Mouse (Mus musculus) left cerebral cortex, postnatal 14 days (tissue): ENCODE measurements around the gene Nfatc2ip. TPM values are rescaled to one million over a fixed set of nuclear protein-coding genes. Genes with fewer than 3 reads are reported as not detected.
A peak's percentile ranks its signal among the peaks of the same experiment; 100 is the strongest.

Experiments used
- DNase-seq, 2 experiments: peaks; one replicate each; pipeline ENCODE4 v3.0.0; 2021 to 2022; ENCODE audit warnings: low spot score in 2 of 2, mixed read lengths in 1 of 2
- intact Hi-C: fragments of 180-260 bp; cut with DNase I; formaldehyde crosslinking; loops from one replicate; pipeline ENCODE4 v1.15.1; 2025
- total RNA-seq, 2 experiments: library from RNA; stranded (reverse); gene quantifications; 2 replicates each; pipeline ENCODE4 v1.2.3; 2021

The Nfatc2ip gene
- total RNA-seq, 2 experiments from 2014 or later, result 5.1 to 7.4 TPM

DNA sequence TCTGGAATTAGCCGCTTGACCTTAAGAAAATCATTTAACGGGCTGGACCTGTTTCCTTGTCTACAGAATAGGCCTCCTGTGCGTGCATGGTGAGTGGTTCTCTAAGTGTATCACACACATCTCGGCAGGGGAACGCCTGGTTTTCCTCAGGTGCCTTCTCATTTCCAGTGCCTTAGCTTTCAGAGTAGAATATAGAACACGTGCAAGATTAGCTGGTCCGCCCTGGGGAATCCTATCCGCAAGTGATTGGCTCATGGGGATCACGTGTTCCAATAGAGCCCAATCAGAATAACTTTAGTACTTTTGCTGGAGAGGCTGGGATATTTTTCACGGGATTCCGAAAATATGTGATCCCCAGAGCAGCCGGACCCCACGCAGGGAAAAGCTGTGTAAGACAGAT is 37.5 kb downstream of the Nfatc2ip start:
- intact Hi-C loops, result no loop called here

DNA sequence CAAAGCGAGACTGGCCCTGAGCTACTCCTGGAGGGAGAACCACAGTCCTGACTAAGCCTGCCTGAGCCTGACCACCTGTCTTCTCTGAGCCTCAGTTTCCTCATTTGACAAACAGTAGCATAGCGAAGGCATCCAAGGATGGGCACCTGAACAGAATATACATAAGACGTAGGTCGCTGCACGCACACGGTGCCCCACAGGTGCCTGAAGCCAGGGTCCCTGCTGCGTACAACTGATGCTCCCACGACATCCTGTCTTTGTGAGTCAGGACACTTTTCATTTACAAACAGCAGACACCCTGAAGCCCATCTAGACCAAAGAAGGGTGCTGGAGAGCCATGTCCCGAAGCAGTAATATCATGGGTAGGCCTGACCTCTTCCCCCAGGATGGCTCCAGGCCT is 38.1 kb downstream of the Nfatc2ip start:
- DNase-seq, result no peak
- intact Hi-C loops, result no loop called here

More for the DNA sequence above, 37.5 kb downstream of the Nfatc2ip start:
- DNase-seq, result no peak

DNA sequence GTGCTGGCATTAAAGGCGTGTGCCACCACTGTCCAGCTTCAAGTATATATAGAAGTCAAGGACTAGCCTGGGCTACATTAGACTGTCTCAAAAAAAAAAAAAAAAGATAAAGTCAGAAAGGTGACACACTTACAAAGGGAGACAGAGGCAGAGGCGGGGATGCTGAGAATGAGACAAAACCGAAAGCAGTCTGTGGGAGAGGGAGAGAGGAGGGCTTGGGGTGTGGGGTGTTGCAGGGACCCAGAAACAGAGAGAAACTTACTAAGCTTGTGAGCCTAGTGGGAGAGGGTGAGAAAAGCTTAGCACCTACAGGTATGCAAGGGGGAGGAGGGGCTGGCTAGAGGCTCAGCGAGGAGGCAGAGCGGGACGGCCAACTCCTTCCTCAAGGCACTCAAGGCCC is 38.7 kb downstream of the Nfatc2ip start:
- intact Hi-C loops, result no loop called here
- no peak for DNase-seq

DNA sequence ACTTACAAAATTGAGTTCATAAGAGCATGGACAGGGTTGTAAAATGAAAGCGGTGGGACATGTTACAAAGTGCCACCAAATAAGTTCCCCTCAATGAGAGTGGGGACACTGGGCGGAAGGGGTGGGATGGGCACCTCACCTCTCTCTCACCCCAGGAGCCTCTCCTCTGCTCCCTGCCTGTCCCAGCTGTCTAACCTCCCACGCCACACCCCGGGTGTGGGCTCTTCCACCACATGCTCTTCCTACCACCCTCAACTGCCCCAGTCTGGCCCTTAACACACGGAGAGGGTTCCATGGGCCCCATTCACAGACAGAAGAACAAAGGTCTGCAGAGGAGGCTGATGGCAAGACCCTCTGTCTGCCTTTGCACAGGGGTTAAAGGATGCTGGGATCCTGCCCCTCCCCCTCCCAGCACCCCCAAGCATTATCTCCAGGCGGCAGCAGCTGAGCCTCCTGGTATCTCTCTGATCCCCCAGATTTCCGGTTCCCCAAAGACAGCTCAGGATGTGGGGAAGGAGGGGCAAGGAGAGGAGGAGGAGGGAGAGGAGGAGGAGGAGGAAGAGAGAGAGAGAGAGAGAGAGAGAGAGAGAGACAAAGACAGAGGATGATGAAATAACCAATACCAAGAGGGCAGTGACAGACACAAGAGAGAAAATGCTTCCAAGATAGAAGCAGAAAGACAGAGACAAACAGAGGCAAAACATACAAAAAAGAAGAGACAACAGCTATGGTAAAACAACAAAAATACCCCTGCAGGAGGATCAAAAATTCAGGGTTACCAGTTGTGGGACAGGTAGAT is 39.5 kb downstream of the Nfatc2ip start:
- DNase-seq, result no peak
- intact Hi-C loops, result no loop called here

DNA sequence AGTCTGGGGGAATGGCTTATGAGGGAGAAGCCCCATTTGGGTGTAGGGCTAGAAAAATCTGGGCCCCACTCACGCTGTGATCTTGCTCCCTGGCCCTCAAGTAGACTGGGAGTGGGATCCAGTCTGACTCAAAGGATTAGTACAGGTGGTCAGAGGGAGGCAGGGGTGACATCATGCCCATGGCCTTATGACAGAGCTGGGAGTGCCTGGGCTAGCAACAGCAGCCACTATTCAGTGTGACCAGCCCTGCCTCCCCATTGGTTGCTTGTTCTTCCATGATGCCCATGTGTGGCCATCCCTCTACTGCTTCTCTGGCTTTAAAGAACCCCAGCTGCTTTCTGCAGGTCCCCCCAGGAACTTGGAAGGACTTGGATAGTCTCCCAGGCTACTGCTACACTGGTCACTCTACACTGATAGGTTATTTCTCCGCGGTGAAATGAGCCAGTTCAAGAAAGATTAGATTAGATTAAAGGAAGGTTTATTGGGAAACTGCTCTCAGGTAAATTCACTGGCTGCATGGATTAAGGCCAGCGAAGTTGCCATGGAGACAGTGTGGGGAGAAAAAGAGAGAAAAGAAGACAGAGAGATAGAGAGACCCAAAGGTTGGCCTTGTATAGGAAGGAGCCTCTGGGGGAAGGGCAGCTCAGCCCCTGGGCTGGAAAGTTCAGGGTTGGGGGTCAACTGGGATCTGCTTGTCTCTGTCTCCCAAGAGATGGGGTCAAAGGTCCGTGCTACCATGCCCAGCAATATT is 40.5 kb downstream of the Nfatc2ip start:
- DNase-seq, result peak in 1 of 2 experiments; percentile 18
- intact Hi-C loops, result no loop called here

DNA sequence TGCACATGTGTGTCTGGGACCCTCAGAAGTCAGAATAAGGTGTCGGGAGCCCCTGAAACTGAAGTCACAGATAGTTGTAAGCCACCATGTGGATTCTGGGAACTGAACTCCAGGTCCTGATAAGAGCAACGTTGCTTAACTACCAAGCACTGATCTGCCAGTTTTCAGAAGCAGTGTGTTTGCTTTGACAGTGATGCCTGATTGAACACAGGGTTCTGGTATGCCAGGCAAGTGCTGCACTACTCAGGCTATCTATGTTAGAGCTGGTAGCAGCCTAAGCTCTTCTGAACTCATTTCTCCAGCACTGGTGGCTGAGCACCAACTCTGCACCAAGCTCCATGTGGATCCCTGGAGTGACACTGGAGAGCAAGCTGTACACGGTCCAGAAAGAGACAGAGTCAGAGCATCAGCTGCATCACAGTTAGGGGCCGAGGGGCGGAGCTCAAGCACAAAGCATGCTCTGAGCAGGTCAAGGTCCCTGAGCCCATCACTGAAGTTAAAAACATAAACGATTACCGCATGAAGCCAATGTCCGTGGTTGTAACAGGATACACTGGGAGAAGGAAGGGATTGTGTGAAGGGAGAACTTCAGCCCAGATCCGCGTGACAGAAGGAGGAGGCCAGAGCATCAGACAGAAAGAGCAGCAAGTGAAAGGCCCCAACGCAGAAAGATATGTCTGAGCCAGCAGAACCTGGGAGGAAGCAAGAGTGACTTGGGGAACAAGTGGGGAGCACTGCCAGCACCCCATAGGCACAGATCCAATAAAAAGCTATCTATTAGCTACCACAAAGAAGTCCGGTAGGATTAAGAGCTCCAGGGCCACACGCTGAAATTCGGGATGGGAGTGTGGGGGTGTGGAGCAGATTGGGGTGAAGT is 41.6 kb downstream of the Nfatc2ip start:
- intact Hi-C loops, result no loop called here
- DNase-seq, result no peak

DNA sequence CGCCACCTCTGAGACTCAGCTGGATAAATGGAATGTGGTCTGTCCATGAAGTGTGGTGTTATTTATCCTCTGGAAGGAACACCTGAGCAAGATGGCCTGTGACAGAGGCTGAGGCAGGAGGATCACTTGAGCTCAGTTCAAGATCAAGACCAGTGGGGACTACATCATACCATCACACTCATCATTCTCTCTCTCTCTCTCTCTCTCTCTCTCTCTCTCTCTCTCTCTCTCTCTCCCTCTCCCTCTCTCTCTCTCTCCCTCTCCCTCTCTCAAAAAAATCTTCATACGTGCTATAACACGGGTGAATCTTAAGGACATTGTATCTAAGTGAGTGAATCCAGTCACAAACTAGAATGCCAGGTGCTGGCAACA is 42.6 kb downstream of the Nfatc2ip start:
- no peak for DNase-seq

DNA sequence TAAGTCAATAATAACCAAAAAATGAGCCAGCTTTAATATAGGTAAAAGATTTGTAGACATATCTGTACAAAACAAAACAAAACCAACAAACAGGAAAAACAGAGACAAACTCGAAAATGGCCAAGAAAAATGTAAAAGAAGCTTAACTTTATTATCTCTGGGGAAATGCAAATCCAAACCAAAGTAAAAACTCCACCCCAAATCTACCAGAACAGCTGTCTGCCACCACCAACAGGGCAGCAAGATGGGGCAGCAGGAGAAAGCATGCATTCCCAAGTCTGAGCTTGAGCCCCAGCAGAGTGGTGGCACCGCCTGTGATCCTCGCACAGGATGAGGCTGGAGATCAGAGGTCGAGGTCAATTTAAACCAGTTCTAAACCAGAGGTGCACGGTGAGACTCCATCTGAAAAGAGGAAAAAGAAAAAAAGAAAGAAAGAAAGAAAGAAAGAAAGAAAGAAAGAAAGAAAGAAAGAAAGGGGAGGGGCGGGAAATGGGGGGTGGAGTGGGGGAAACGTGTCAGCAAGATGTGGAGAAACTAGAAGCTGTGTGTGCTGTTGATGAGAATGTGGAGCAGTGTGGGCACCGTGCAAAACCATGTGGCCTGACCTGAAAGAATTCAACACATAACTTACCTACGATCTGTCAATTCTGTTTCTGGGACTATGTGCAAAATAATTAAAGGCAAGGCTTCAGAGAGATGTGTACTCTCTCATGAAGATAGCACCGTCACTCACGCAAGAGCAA is 43.1 kb downstream of the Nfatc2ip start:
- intact Hi-C loops, result no loop called here
- DNase-seq, result no peak

More for the DNA sequence above, 42.6 kb downstream of the Nfatc2ip start:
- intact Hi-C loops, result no loop called here

DNA sequence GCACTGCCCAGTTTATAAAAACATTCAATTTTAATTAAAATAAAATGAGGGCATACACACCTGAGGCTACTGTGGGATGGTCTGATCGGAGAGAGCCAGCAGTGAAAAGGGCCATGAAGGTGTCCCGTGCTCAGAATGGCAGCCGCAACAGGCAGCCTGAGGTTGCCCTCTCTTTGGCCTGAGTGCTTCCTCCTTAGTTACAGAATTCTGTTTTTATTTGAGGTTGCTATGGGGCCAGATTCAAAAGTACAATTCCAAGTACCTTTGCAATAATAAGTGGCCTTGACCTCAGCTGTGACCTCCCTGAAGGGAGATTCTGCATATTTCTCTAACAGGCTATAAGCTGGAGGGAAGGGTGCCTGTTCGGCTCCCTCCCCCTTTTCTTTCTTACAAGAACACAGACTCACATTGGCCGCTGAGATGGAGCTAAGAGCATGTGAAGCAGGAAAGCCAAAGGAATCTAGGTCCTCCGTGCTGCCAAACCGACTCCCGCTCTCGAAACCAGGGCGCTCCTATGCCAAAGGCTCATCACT is 45.1 kb downstream of the Nfatc2ip start:
- intact Hi-C loops, result no loop called here
- DNase-seq, result no peak

DNA sequence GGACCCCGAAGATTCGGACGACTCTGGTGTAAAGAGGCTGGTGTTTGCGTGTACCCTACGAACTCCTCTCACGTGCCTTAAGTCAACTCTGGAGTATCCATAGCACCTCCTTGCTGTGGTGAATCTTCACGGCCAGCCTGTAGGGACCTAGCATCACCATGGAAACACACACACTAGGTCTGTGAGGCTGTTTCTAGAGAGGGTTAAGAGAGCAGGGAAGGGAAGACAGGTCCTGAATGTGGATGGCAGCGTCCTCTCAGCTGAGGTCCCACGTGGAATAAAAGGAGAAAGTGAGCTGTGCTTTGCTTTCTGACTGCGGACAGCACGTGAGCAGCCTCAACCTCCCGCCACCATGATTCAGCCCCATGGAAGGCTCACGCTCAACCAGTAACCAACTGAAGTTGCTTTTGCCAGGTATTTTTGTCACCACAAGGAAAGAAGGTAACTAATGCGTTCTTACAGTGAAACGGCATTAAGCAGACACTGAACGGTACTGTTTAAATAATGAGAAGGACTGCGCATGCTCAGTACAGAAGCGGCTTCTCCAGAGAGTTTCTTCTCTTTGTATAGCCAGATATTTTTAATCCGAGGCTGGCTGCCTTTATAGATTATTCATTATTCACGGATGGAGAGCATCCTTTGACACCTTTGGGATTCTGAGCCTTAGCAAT is 45.7 kb downstream of the Nfatc2ip start:
- intact Hi-C loops, result no loop called here
- DNase-seq, result no peak

DNA sequence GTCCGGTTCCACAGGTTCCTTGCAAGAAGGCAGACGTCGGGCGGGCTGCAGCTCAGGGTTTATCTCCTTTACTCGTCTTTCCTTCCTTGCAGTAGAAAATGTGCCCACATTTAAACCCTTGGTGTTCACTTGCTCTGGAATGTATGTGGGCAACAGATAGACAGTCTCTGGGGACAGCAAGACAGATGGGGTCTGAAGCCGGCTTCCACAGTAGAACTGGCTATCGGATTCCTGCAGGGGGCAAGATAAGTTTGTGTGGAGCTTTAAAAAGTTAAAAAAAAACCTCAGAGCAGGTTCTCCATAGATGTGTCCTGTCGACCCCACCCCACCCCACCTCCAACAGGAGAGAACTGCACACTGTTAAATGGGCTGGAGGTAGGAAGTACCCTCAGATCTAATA is 48.2 kb downstream of the Nfatc2ip start:
- no peak for DNase-seq
- intact Hi-C loops, result no loop called here

DNA sequence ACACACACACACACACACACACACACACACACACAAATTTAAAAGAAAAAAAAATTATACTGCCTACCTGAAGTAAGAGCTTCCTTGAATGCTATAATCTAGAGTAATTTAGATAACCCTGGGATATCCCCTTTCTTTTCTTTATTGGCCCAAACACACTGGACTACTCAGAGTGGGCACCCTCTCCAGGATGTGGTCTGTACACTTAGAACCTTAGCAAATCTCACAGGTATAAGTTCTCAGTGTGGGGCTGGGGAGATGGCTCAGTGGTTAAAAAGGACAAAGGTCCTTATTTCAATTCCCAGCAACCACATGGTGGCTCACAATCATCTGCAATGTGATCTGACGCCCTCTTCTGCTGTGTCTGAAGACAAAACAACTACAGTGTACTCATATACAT is 49.4 kb downstream of the Nfatc2ip start:
- no peak for DNase-seq
- intact Hi-C loops, result no loop called here

DNA sequence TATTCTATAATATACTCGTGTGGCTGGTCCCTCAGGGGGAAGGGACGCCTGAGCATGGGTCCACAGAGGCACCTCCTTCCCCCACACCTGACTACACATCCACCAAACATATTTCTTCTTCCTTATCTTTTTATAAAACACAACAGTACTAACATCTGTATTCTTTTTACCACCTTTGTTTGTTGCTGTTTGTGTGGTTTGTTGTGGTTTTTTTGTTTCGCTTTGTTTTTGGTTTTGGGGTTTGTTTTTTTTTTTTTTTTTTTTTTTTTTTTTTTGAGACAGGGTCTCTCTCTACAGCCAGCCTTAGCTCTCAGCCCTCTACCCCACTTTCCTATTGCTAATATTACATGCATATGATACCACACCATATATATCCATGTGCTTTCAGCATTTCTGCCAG is 50.6 kb downstream of the Nfatc2ip start:
- DNase-seq, result no peak
- intact Hi-C loops, result no loop called here

DNA sequence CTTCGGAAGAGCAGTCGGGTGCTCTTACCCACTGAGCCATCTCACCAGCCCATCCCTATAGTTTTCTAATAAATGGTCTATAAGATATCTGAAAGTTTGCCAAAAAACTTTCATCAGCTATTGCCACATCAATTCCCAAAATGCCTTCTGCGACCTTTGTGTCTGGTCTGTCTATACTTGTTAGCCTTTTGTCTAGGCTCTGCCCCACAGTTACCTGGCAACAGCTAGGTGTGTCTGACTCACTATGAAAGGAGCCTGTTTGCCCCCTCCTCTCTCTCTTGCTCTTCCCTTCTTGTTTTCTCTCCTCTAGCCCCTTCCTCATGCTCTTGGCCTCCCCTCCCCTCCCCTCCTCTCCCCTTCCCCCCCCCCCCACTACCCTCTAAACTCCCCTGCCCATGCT is 51.0 kb downstream of the Nfatc2ip start:
- no peak for DNase-seq
- intact Hi-C loops, result no loop called here

DNA sequence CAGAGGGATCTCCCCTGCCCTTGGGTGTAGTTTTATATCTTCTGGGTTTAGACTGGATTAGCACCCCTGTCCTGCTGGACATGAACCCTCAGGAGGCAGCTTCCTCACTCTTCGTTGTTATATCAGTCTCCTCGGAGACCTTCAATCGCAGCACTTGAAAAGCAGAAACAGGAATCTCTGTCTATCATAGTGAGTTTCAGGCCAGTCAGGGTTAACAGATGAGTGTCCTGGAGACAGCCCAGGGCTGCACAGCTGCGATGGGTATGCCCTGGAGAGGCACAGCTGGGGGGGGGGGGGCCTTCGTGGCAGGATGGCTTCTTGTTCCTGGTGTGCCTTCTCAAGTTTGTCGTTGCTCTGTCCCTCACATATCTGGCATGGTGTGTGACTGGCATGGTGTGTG is 55.6 kb downstream of the Nfatc2ip start:
- intact Hi-C loops, result no loop called here
- DNase-seq, result no peak

DNA sequence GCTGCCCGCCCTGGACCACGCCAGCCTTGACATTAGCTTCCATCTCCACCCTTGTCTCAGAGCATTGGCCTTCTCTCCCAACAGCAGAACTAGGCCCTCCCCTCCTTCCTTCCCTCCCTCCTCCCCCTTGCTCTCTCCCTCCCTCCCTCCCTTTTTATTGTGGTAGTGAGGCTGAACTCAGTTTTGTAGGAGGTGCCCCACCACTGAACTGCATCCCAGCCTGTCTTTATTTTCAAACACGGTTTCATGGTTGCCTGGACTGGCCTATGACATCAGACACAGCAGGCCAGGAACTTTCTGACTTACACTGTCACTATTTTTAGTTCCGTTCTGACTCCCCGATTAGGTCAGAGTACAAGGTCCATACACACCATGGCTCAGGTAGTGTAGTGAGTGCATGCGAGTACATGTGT is 56.3 kb downstream of the Nfatc2ip start:
- intact Hi-C loops, result no loop called here
- DNase-seq, result no peak

DNA sequence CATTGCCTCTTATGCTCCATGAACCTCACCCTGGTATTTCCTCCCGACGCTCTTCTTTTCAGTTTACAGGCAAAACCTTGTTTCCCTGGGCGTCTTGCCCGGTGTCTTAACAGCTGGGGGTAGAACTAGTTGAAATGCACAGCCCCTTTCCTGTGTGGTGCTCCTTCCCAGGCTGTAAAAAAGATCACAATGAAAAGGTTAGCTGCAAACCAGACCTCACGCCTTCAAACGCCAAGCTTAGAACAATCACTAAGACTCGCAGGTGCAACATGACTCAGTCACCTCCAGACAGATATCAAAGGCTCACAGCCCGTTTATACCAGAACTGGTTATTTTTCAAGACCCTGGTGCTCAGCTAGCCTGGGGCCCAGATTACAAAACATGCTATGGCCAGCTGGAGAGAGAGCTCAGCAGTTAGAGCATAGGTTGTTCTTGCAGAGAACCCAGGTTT is 57.0 kb downstream of the Nfatc2ip start:
- intact Hi-C loops, result no loop called here
- no peak for DNase-seq

DNA sequence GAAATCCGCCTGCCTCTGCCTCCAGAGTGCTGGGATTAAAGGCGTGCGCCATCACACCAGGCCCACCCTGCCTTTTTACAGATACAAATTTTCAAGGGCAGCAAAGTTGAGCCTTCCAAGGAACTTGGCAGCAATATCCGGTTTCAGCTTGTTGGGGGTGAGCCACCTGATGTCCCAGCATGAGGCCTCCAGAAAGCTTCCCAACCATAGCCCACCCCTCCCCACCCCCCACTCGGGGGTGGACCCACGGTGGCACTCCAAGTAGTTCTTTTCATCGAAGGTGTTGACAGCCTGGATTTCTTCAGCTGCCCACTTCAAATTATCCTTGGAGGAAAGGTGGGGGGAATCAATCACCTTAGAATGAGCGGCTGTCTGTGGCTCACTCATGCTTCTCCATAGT is 57.6 kb downstream of the Nfatc2ip start:
- no peak for DNase-seq
- intact Hi-C loops, result no loop called here

DNA sequence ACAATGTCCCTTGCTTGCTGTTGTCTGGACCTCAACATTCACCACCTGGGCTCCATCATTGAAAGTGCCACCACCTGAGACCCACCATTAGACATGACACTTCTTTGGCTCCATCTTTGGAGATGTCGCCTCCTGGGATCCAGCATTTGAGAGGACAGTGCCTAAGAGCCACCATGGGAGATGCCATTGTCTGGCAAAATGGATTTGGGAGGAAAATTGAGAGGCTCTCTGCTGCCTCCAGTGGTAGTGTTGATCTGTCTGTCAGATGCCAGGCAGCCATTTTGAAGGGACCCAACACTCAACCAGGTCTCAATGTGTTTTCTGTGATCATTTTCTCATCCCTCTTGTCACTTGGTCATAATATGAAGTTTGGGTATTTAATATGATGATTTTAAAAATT is 61.0 kb downstream of the Nfatc2ip start:
- intact Hi-C loops, result no loop called here
- no peak for DNase-seq
